Mouse (Mus musculus): ENCODE measurements around the gene Ccl9.

- TF ChIP-seq E2F4 (IDR thresholded peaks at IDR 0.05; ENCODE audit: insufficient replicate concordance, low read depth, low read length): no peak
- TF ChIP-seq IRF4 (IDR thresholded peaks at IDR 0.05; ENCODE audit: low read depth, low read length): no peak
- no peak for TF ChIP-seq RAD21 (IDR thresholded peaks at IDR 0.05; ENCODE audit: low read depth, low read length)
- TF ChIP-seq POLR2A (IDR thresholded peaks at IDR 0.05; ENCODE audit: low read depth, low read length): no peak
- TF ChIP-seq NRF1 (IDR thresholded peaks at IDR 0.05; ENCODE audit: low read depth, low read length): no peak
- TF ChIP-seq MAZ (IDR thresholded peaks at IDR 0.05; ENCODE audit: low read depth, low read length): no peak
- TF ChIP-seq GABPA (IDR thresholded peaks at IDR 0.05; ENCODE audit: insufficient replicate concordance, low read depth, low read length): no peak
- TF ChIP-seq USF1 (IDR thresholded peaks at IDR 0.05; ENCODE audit: low read depth, low read length): no peak
- no peak for TF ChIP-seq CTCF (conservative IDR thresholded peaks at IDR 0.05 in 1 of 2, IDR thresholded peaks at IDR 0.05 in 1 of 2; ENCODE audit: low read depth in 2 of 2, low read length in 2 of 2)
- TF ChIP-seq POLR2AphosphoS2 (IDR thresholded peaks at IDR 0.05; ENCODE audit: low read depth, low read length): no peak
- TF ChIP-seq ETS1 (conservative IDR thresholded peaks at IDR 0.05; ENCODE audit: low read depth, low read length): no peak
- TF ChIP-seq SMC3 (IDR thresholded peaks at IDR 0.05; ENCODE audit: low read depth, low read length): no peak
- TF ChIP-seq BHLHE40 (IDR thresholded peaks at IDR 0.05; ENCODE audit: low read depth, low read length): no peak
Measured at GRCm38 (mm10) chr11:83618238-83618637, 39.8 kb upstream of the Ccl9 start.
